Mouse (Mus musculus) thymus, adult 2 months (tissue): Measurements from ENCODE around the gene Nlrp14.

ENCODE experiments used
- CTCF ChIP-seq: fragments of 200-500 bp; IDR thresholded peaks from 2 replicates; pipeline ENCODE4 v1.5.1; 2012; ENCODE audit warnings: mild to moderate bottlenecking, control low read depth, low read length, moderate library complexity, borderline replicate concordance; ENCODE audit not compliant: control insufficient read depth, poor library complexity, insufficient read depth; ENCODE audit errors: extremely low read depth
- POLR2A ChIP-seq: fragments of 200-500 bp; IDR thresholded peaks from 2 replicates; pipeline ENCODE4 v1.6.1; 2012; ENCODE audit warnings: mild to moderate bottlenecking, low read length, control low read depth, moderate library complexity; ENCODE audit not compliant: control insufficient read depth, poor library complexity, insufficient read depth; ENCODE audit errors: extremely low read depth

DNA sequence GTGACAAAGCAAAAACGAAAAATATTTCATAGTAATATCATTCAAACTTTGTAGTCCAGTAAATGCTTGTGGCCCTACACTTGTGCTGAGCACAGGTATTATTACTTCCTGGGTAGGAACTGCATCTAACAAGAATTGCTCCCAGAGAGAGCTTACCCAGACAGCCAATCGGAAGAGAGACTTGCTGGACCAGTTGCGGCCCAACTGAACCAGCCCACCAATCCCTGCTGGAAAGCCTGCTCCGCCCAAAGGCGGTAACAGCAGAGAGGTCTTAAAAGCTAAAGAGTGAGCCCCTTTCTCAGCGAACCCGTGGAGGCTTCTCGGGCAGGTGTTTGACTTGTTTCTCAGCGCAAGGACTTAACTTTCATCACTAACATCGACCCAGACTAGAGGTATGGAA, at the start of gene Nlrp14:
- TF ChIP-seq CTCF (no peak), POLR2A (no peak)
